Mouse (Mus musculus): ENCODE results near the gene Mrpl1. TPM values are rescaled to one million over a fixed set of nuclear protein-coding genes. Genes with fewer than 3 reads are reported as not detected.

Gene Mrpl1
- polyA plus RNA-seq, 2 experiments = 11.4 to 17.5 TPM

DNA sequence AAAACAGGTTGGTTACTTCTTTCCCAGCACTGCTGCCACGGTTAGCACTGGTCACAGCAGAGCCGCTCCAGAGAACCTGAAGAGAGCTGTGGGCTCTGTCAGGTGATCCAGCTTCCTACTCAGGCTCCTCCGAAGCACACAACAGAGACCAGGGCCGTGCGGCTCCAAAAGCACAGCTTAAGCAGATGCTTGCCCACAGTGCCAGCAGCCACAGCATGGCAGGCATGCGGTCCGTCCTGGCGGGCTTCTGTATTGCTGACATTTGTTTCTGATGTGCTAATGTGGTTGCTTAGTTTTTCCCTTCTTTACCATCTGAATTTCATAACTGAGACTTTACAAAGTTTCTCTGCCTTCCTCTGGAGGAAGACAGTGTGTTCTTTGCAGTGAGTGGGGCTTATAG lies 17.2 kb downstream of the Mrpl1 start:
- H3K27me3 ChIP-seq (ENCODE audit: control insufficient read depth, insufficient read depth, low read length) = no peaks in the 10 kb centered on the region
- H3K36me3 ChIP-seq (ENCODE audit: control insufficient read depth, insufficient read depth, low read length) = peaks cover 30% of the 10 kb centered on the region
- H3K4me3 ChIP-seq (replicated peaks; ENCODE audit: low read length) = no peak overlapping the region
- no peak overlapping the region for H3K4me2 ChIP-seq (replicated peaks; ENCODE audit: low read depth, low read length, severe bottlenecking)
- H3K9me3 ChIP-seq (ENCODE audit: control insufficient read depth, low read length) = no peaks in the 10 kb centered on the region
- no peak overlapping the region for H3K9ac ChIP-seq (ENCODE audit: low read depth, low read length, severe bottlenecking)
- TF ChIP-seq POLR2A (IDR thresholded peaks at IDR 0.05; ENCODE audit: borderline replicate concordance, extremely low read depth, insufficient read depth, insufficient read length) = no peak
- no peaks in the 10 kb centered on the region for H3K4me1 ChIP-seq (ENCODE audit: control insufficient read depth, insufficient read depth, low read length)
- H3K27ac ChIP-seq (replicated peaks; ENCODE audit: low read depth, low read length) = no peak overlapping the region
- DNase-seq (ENCODE audit: low spot score) = no peak
- ATAC-seq (ENCODE audit: low FRiP score, low read depth) = no peak
- WGBS = 92% methylated on average over 8 of the region's 8 CpGs

DNA sequence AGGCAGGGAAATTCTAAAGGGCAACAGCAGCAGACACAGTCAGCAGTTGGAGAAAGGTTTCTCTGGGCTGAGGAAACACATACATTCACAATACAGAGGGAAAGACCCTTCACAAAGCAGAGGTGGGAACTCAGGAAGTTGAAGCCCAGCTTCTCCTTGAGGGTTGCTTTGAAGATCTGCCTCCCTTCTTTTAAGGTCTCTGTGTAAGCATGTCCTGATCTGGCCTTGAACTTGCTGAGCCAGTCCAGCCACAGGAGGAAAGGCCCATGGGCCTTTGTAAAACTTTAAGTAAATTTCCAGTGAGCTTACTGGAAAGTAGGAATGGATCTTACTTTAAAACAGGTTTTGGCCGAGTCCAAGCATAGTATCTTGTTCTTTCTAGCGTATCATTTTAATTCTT lies 19.7 kb downstream of the Mrpl1 start:
- Histone ChIP-seq H3K4me3 (replicated peaks; ENCODE audit: low read length) (no peak overlapping the region), H3K9ac (ENCODE audit: low read depth, low read length, severe bottlenecking) (no peak overlapping the region), H3K27ac (replicated peaks; ENCODE audit: low read depth, low read length) (no peak overlapping the region), H3K4me1 (ENCODE audit: control insufficient read depth, insufficient read depth, low read length) (no peaks in the 10 kb centered on the region), H3K9me3 (ENCODE audit: control insufficient read depth, low read length) (no peaks in the 10 kb centered on the region), H3K36me3 (ENCODE audit: control insufficient read depth, insufficient read depth, low read length) (peaks cover 31% of the 10 kb centered on the region), H3K4me2 (replicated peaks; ENCODE audit: low read depth, low read length, severe bottlenecking) (no peak overlapping the region), H3K27me3 (ENCODE audit: control insufficient read depth, insufficient read depth, low read length) (no peaks in the 10 kb centered on the region)
- ATAC-seq (ENCODE audit: low FRiP score, low read depth) (no peak), DNase-seq (ENCODE audit: low spot score) (no peak)
- WGBS = 97% methylated on average over 2 of the region's 2 CpGs
- no peak for TF ChIP-seq POLR2A (IDR thresholded peaks at IDR 0.05; ENCODE audit: borderline replicate concordance, extremely low read depth, insufficient read depth, insufficient read length)

DNA sequence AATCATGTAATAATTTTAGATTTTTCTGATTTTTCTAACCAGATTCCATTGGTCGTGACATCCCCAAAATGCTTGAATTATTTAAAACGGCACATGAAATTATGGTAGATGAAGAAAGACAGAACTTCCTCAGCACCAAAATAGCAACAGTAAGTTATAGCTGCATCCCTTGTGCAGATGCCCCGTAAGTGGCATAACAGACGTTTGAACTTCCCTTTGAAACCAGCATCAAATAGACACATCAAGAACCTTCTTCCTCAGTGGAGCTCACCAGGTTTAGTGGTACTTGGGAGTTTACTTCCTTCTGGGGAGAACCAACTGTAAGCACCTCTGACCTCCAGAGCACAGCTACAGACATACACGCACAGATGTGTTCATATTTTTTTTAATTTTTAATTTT lies 29.5 kb downstream of the Mrpl1 start:
- ATAC-seq (ENCODE audit: low FRiP score, low read depth) (no peak), DNase-seq (ENCODE audit: low spot score) (no peak)
- H3K36me3 ChIP-seq (ENCODE audit: control insufficient read depth, insufficient read depth, low read length) = peaks cover 18% of the 10 kb centered on the region
- H3K27ac ChIP-seq (replicated peaks; ENCODE audit: low read depth, low read length) = no peak overlapping the region
- 93% methylated on average over 5 of the region's 5 CpGs for WGBS
- H3K4me2 ChIP-seq (replicated peaks; ENCODE audit: low read depth, low read length, severe bottlenecking) = no peak overlapping the region
- no peaks in the 10 kb centered on the region for H3K27me3 ChIP-seq (ENCODE audit: control insufficient read depth, insufficient read depth, low read length)
- no peak overlapping the region for H3K9ac ChIP-seq (ENCODE audit: low read depth, low read length, severe bottlenecking)
- no peaks in the 10 kb centered on the region for H3K9me3 ChIP-seq (ENCODE audit: control insufficient read depth, low read length)
- no peak for TF ChIP-seq POLR2A (IDR thresholded peaks at IDR 0.05; ENCODE audit: borderline replicate concordance, extremely low read depth, insufficient read depth, insufficient read length)
- no peak overlapping the region for H3K4me3 ChIP-seq (replicated peaks; ENCODE audit: low read length)
- no peaks in the 10 kb centered on the region for H3K4me1 ChIP-seq (ENCODE audit: control insufficient read depth, insufficient read depth, low read length)

DNA sequence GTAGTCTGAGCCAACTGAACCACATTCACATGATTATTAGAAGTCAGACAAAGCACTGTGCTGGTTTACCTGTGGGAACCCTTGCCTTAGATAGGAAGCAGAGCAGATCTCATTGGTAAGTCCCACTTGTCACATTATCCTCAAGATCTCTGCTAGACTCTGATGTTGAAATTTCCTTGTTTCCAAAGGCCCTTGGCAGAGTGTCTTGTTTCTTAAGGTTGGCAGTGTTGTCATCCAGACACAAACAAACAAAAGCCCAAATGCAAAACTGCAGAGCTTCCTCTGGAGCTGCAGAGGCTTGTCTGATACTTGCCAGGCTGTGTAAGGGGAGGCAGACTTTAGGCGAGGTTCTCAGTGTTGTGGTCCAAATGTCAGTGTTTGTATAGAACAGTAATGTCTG lies 31.6 kb downstream of the Mrpl1 start:
- Histone ChIP-seq H3K9me3 (ENCODE audit: control insufficient read depth, low read length) (no peaks in the 10 kb centered on the region), H3K36me3 (ENCODE audit: control insufficient read depth, insufficient read depth, low read length) (peaks cover 18% of the 10 kb centered on the region), H3K27ac (replicated peaks; ENCODE audit: low read depth, low read length) (no peak overlapping the region), H3K4me2 (replicated peaks; ENCODE audit: low read depth, low read length, severe bottlenecking) (no peak overlapping the region), H3K4me1 (ENCODE audit: control insufficient read depth, insufficient read depth, low read length) (no peaks in the 10 kb centered on the region), H3K27me3 (ENCODE audit: control insufficient read depth, insufficient read depth, low read length) (no peaks in the 10 kb centered on the region), H3K4me3 (replicated peaks; ENCODE audit: low read length) (no peak overlapping the region), H3K9ac (ENCODE audit: low read depth, low read length, severe bottlenecking) (no peak overlapping the region)
- DNase-seq (ENCODE audit: low spot score) (no peak), ATAC-seq (ENCODE audit: low FRiP score, low read depth) (no peak)
- TF ChIP-seq POLR2A (IDR thresholded peaks at IDR 0.05; ENCODE audit: borderline replicate concordance, extremely low read depth, insufficient read depth, insufficient read length) = no peak
- 86% methylated on average over 1 of the region's 1 CpGs for WGBS

DNA sequence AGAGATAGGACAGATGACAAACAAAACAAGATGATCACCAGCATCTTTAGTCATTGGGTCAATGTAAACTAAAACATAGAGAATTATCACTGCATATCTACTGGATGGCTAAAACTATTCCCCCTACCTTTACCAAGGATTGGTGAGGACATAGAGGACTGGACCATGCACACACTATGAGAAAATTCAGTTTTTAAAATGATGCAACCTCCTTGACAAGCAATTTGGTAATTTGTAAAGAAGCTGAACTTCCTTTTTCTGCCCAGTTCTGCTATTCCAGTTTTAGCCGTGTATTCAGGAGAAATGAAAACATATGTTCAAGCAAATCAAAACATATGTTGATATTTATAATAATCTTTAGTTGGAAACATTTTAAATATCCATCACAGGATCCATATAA lies 35.2 kb downstream of the Mrpl1 start:
- Histone ChIP-seq H3K27me3 (ENCODE audit: control insufficient read depth, insufficient read depth, low read length) (no peaks in the 10 kb centered on the region), H3K4me3 (replicated peaks; ENCODE audit: low read length) (no peak overlapping the region), H3K27ac (replicated peaks; ENCODE audit: low read depth, low read length) (no peak overlapping the region), H3K4me2 (replicated peaks; ENCODE audit: low read depth, low read length, severe bottlenecking) (no peak overlapping the region), H3K36me3 (ENCODE audit: control insufficient read depth, insufficient read depth, low read length) (peaks cover 7% of the 10 kb centered on the region; the same call in 1 of the 2 replicates), H3K9me3 (ENCODE audit: control insufficient read depth, low read length) (no peaks in the 10 kb centered on the region), H3K9ac (ENCODE audit: low read depth, low read length, severe bottlenecking) (no peak overlapping the region), H3K4me1 (ENCODE audit: control insufficient read depth, insufficient read depth, low read length) (no peaks in the 10 kb centered on the region)
- TF ChIP-seq POLR2A (IDR thresholded peaks at IDR 0.05; ENCODE audit: borderline replicate concordance, extremely low read depth, insufficient read depth, insufficient read length) = no peak
- 59% methylated on average over 1 of the region's 1 CpGs for WGBS
- ATAC-seq (ENCODE audit: low FRiP score, low read depth) (no peak), DNase-seq (ENCODE audit: low spot score) (no peak)

DNA sequence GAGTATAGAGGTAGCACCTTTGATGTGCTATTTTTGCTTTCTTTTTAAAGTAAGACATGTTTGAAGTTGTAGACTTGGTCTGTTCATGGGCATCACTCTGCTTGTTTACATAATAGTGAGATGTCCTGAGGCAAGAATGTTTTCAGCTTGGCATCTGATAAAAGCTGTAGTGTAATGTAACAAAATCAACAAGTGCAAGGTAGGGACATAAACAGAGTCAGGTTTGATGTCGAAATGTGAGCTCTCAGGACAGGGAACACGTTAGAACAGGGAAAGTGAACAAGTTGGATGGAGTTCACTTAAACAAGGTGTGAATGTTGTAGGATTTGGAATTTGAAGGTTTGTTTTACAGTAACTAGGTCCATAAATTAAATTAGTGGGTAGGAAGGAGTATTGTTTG lies 44.7 kb downstream of the Mrpl1 start:
- no peak for DNase-seq (ENCODE audit: low spot score)
- TF ChIP-seq POLR2A (IDR thresholded peaks at IDR 0.05; ENCODE audit: borderline replicate concordance, extremely low read depth, insufficient read depth, insufficient read length) = no peak
- no peak for ATAC-seq (ENCODE audit: low FRiP score, low read depth)

More for the DNA sequence above, 44.7 kb downstream of the Mrpl1 start:
- Histone ChIP-seq H3K4me2 (replicated peaks; ENCODE audit: low read depth, low read length, severe bottlenecking) (no peak overlapping the region), H3K4me1 (ENCODE audit: control insufficient read depth, insufficient read depth, low read length) (no peaks in the 10 kb centered on the region), H3K27ac (replicated peaks; ENCODE audit: low read depth, low read length) (no peak overlapping the region), H3K27me3 (ENCODE audit: control insufficient read depth, insufficient read depth, low read length) (no peaks in the 10 kb centered on the region), H3K9me3 (ENCODE audit: control insufficient read depth, low read length) (no peaks in the 10 kb centered on the region), H3K4me3 (replicated peaks; ENCODE audit: low read length) (no peak overlapping the region), H3K9ac (ENCODE audit: low read depth, low read length, severe bottlenecking) (no peak overlapping the region), H3K36me3 (ENCODE audit: control insufficient read depth, insufficient read depth, low read length) (no peaks in the 10 kb centered on the region)
- 62% methylated on average over 2 of the region's 2 CpGs for WGBS
